Mouse (Mus musculus) myocyte (in vitro differentiated cells): ENCODE measurements around the gene Slc22a6.

ENCODE experiments used
- CEBPB ChIP-seq: IDR thresholded peaks from 2 replicates; pipeline ENCODE4 v1.6.1; 2011; ENCODE audit warnings: mild to moderate bottlenecking, moderate library complexity; ENCODE audit not compliant: poor library complexity, insufficient read depth, severe bottlenecking
- MAX ChIP-seq: IDR thresholded peaks from one replicate; pipeline ENCODE4 v1.6.1; 2011; ENCODE audit warnings: low read depth, mild to moderate bottlenecking, control low read depth
- MYOD1 ChIP-seq, 3 experiments: IDR thresholded peaks; one replicate each; pipeline ENCODE4 v1.6.1; 2011; ENCODE audit warnings: control low read depth in 2 of 3, low read depth in 2 of 3, mild to moderate bottlenecking in 2 of 3, moderate library complexity in 1 of 3; ENCODE audit not compliant: insufficient read length in 2 of 3, control insufficient read depth in 1 of 3
- MYOG ChIP-seq, 3 experiments: IDR thresholded peaks; one replicate each; pipeline ENCODE4 v1.6.1; 2011; ENCODE audit warnings: control low read depth in 2 of 3, low read depth in 2 of 3, mild to moderate bottlenecking in 2 of 3; ENCODE audit not compliant: insufficient read length in 2 of 3, control insufficient read depth in 1 of 3, insufficient read depth in 1 of 3
- POLR2A ChIP-seq: IDR thresholded peaks from one replicate; pipeline ENCODE4 v1.6.1; 2011; ENCODE audit warnings: low read depth, mild to moderate bottlenecking, control low read depth, moderate library complexity; ENCODE audit not compliant: insufficient read length
- POLR2AphosphoS2 ChIP-seq: IDR thresholded peaks from one replicate; pipeline ENCODE4 v1.6.1; 2011; ENCODE audit warnings: low read depth, control low read depth; ENCODE audit not compliant: insufficient read length
- REST ChIP-seq: IDR thresholded peaks from one replicate; pipeline ENCODE4 v1.6.1; 2011; ENCODE audit warnings: mild to moderate bottlenecking, control low read depth, moderate library complexity; ENCODE audit not compliant: insufficient read depth, insufficient read length
- SRF ChIP-seq: IDR thresholded peaks from one replicate; pipeline ENCODE4 v1.6.1; 2011; ENCODE audit warnings: low read depth; ENCODE audit not compliant: control insufficient read depth, insufficient read length
- TCF12 ChIP-seq: IDR thresholded peaks from one replicate; pipeline ENCODE4 v1.6.1; 2011; ENCODE audit warnings: mild to moderate bottlenecking, control low read depth; ENCODE audit not compliant: poor library complexity, insufficient read depth, severe bottlenecking
- TCF3 ChIP-seq: IDR thresholded peaks from one replicate; pipeline ENCODE4 v1.6.1; 2011; ENCODE audit warnings: low read depth, control low read depth; ENCODE audit not compliant: insufficient read length
- USF1 ChIP-seq: IDR thresholded peaks from one replicate; pipeline ENCODE4 v1.6.1; 2011; ENCODE audit warnings: low read depth, mild to moderate bottlenecking, control low read depth, moderate library complexity

DNA sequence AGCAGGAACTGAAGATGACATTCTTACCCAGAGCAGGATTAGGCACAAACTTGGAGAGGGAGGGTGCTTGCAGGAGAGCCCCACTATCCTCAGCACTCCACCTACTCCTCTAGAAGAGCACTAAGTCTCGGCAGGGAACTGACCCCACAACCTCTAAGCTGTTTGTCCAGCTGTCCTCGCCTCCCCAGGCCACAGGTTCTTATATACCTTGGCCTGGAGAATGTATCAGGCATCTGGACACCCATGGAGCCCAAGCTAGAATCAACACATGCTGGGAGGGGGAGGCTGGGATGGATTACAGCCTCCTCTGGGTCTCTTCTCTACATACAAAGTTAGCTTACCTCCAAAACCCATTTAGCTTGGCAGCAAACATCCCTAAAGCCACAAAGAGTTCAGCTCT, 3.5 kb upstream of the Slc22a6 start:
- no peak for TF ChIP-seq POLR2A
- TF ChIP-seq TCF3, result no peak
- no peak for TF ChIP-seq CEBPB
- TF ChIP-seq POLR2AphosphoS2, result no peak
- no peak for TF ChIP-seq TCF12
- no peak for TF ChIP-seq REST
- no peak for TF ChIP-seq MYOG (IDR thresholded peaks at IDR 0.05; ENCODE audit: control insufficient read depth in 1 of 3, insufficient read depth in 1 of 3, insufficient read length in 2 of 3, low read depth in 2 of 3)
- no peak for TF ChIP-seq MAX
- no peak for TF ChIP-seq USF1
- TF ChIP-seq MYOD1 (IDR thresholded peaks at IDR 0.05; ENCODE audit: control insufficient read depth in 1 of 3, insufficient read length in 2 of 3, low read depth in 2 of 3), result no peak
- TF ChIP-seq SRF, result no peak
